Mouse (Mus musculus): Measurements from ENCODE around the gene Hsf5. TPM values are rescaled to one million over a fixed set of nuclear protein-coding genes. Genes with fewer than 3 reads are reported as not detected.

The Hsf5 gene
- polyA plus RNA-seq, 1 experiment from 2014 or later, result 0.31 TPM

DNA sequence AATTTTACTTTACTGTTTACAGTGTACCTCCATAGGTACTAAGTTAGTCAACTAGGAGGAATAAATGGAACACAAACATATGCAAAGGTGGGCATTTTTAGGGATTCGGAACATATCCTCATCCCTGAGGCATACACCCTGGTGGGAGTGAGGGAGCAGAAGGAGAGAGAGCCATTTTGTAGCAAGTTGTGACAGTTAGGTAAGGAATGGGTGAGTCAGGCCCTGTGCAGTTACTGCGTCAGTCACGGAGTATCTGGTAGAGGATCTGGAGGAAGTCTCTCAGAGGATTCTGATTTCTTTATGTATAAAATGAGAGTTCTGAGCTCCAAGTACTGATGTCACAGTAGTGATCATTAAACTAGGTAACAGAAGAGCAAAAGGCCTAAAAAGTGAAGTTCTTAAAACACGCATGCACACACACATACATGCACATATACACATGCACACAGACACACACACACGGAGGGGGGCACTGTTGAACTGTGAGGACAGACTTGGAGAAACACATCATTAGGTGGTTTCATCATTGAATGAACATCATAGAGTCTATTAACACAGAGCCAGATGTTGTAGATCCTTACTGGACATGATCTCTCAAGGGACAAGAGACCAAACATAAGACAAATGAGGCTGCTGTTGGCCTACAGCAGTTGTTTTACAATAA, 29.6 kb upstream of the Hsf5 start:
- Histone ChIP-seq H3K4me1 (ENCODE audit: control insufficient read depth, insufficient read depth, low read length) (peaks cover 8% of the 10 kb centered on the region), H3K9ac (ENCODE audit: low read length) (no peak overlapping the region), H3K4me3 (ENCODE audit: low read depth, low read length) (no peak overlapping the region), H3K27me3 (ENCODE audit: control insufficient read depth, insufficient read depth, low read length) (no peaks in the 10 kb centered on the region), H3K36me3 (ENCODE audit: control insufficient read depth, insufficient read depth, low read length) (no peaks in the 10 kb centered on the region), H3K27ac (ENCODE audit: low read depth, low read length) (no peak overlapping the region), H3K9me3 (ENCODE audit: control insufficient read depth, low read length) (no peaks in the 10 kb centered on the region), H3K4me2 (no peak overlapping the region)
- ATAC-seq (ENCODE audit: low FRiP score), result no peak
- DNase-seq (ENCODE audit: low spot score, missing footprints), result no peak
- 91% methylated on average over 5 of the region's 5 CpGs for WGBS

DNA sequence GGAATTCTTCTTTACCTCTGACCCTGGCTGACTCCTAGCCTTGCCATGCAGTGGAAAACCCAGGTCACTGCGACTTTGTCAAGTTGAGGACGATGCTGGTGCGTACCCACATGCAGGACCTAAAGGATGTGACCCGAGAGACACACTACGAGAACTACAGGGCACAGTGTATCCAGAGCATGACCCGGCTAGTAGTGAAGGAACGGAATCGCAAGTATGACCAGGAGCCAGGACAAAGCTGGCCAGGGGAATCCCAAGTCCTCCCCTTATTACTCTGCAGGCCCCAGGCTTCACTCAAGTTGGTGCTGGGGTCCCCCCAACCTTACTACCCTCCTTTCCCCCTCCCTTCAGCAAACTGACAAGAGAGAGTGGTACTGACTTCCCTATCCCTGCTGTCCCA, 27.4 kb upstream of the Hsf5 start:
- H3K27ac ChIP-seq (ENCODE audit: low read depth, low read length), result no peak overlapping the region
- H3K27me3 ChIP-seq (ENCODE audit: control insufficient read depth, insufficient read depth, low read length), result no peaks in the 10 kb centered on the region
- DNase-seq (ENCODE audit: low spot score, missing footprints) (no peak), ATAC-seq (ENCODE audit: low FRiP score) (no peak)
- no peaks in the 10 kb centered on the region for H3K36me3 ChIP-seq (ENCODE audit: control insufficient read depth, insufficient read depth, low read length)
- H3K4me1 ChIP-seq (ENCODE audit: control insufficient read depth, insufficient read depth, low read length), result peaks cover 25% of the 10 kb centered on the region
- H3K4me2 ChIP-seq, result no peak overlapping the region
- no peaks in the 10 kb centered on the region for H3K9me3 ChIP-seq (ENCODE audit: control insufficient read depth, low read length)
- no peak overlapping the region for H3K4me3 ChIP-seq (ENCODE audit: low read depth, low read length)
- 90% methylated on average over 8 of the region's 8 CpGs for WGBS
- no peak overlapping the region for H3K9ac ChIP-seq (ENCODE audit: low read length)

GRCm38 (mm10) chr11:87590841-87591525, 26.0 kb upstream of the Hsf5 start:
- peaks cover 32% of the 10 kb centered on the region for H3K4me1 ChIP-seq (ENCODE audit: control insufficient read depth, insufficient read depth, low read length)
- peak overlapping the region; percentile 88 for H3K9ac ChIP-seq (ENCODE audit: low read length)
- ATAC-seq (ENCODE audit: low FRiP score) (no peak), DNase-seq (ENCODE audit: low spot score, missing footprints) (peak; percentile 94)
- H3K4me3 ChIP-seq (ENCODE audit: low read depth, low read length), result peak overlapping the region; percentile 83
- no peaks in the 10 kb centered on the region for H3K36me3 ChIP-seq (ENCODE audit: control insufficient read depth, insufficient read depth, low read length)
- H3K9me3 ChIP-seq (ENCODE audit: control insufficient read depth, low read length), result no peaks in the 10 kb centered on the region
- peak overlapping the region; percentile 67; the same call in 1 of the 2 replicates for H3K27ac ChIP-seq (ENCODE audit: low read depth, low read length)
- H3K4me2 ChIP-seq, result peak overlapping the region; percentile 84
- 2% methylated on average over 25 of the region's 25 CpGs for WGBS
- no peaks in the 10 kb centered on the region for H3K27me3 ChIP-seq (ENCODE audit: control insufficient read depth, insufficient read depth, low read length)

DNA sequence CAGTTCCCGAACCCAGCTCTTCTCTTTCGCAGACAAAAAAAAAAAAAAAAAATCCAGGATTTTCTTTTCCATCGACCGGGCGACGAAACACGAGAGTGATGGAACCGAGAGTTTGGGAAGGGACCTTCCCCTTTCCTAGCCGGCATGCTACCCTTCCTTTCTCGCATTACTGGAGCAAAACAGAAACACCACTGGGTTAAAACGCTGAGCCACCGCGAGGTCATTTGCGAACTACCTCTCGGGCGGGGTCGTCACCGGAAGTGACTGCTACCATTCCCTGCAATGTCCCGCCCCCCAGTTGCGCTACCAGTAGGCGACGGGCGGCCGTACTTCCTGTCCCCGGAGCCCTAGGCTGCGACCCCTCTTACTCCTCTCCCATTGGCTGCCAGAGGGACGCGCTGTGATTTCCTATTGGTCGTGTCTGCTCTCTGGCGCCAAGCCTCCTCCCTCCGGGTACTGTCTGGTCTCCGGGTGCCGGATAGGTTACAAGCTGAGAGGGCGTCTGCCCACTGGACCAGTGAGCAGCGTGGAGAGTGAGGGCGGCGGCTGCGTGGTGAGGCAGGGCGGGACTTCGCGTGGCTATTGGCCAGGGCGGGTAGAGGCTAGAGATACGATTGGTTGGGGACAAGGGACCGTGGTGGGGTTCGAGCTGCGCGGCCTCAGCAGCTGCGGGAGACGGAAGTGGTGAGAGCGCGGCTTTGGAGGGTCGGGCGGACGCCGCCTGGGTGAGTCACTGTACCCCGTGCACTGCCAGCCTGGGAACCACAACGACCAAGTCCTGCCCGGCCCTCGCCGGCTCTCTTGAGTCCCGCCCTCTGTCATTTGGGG, 25.2 kb upstream of the Hsf5 start, which contains the start of gene Mtmr4:
Gene Mtmr4 (plus strand): TSS at position 637 of the 828 bp plus-strand sequence.
- Histone ChIP-seq H3K9ac (ENCODE audit: low read length) (peak within 1 kb of the TSS; percentile 88), H3K4me3 (ENCODE audit: low read depth, low read length) (peak within 1 kb of the TSS; percentile 83), H3K36me3 (ENCODE audit: control insufficient read depth, insufficient read depth, low read length) (no peaks in the 10 kb centered on the region), H3K27me3 (ENCODE audit: control insufficient read depth, insufficient read depth, low read length) (no peaks in the 10 kb centered on the region), H3K4me1 (ENCODE audit: control insufficient read depth, insufficient read depth, low read length) (peaks cover 39% of the 10 kb centered on the region), H3K27ac (ENCODE audit: low read depth, low read length) (peak within 1 kb of the TSS; percentile 83), H3K4me2 (peak within 1 kb of the TSS; percentile 84), H3K9me3 (ENCODE audit: control insufficient read depth, low read length) (no peaks in the 10 kb centered on the region)
- under 1% methylated on average over 61 of the region's 61 CpGs for WGBS
- peak; percentile 98 for ATAC-seq (ENCODE audit: low FRiP score)
- DNase-seq (ENCODE audit: low spot score, missing footprints), result peak; percentile 98

GRCm38 (mm10) chr11:87592354-87592695, 24.6 kb upstream of the Hsf5 start:
- no peaks in the 10 kb centered on the region for H3K9me3 ChIP-seq (ENCODE audit: control insufficient read depth, low read length)
- H3K27me3 ChIP-seq (ENCODE audit: control insufficient read depth, insufficient read depth, low read length), result no peaks in the 10 kb centered on the region
- DNase-seq (ENCODE audit: low spot score, missing footprints) (no peak), ATAC-seq (ENCODE audit: low FRiP score) (no peak)
- under 1% methylated on average over 15 of the region's 15 CpGs for WGBS
- H3K9ac ChIP-seq (ENCODE audit: low read length), result peak overlapping the region; percentile 84
- H3K36me3 ChIP-seq (ENCODE audit: control insufficient read depth, insufficient read depth, low read length), result peaks cover 1% of the 10 kb centered on the region; the same call in 1 of the 2 replicates
- peaks cover 42% of the 10 kb centered on the region for H3K4me1 ChIP-seq (ENCODE audit: control insufficient read depth, insufficient read depth, low read length)
- H3K27ac ChIP-seq (ENCODE audit: low read depth, low read length), result peak overlapping the region; percentile 83
- peak overlapping the region; percentile 79 for H3K4me2 ChIP-seq
- H3K4me3 ChIP-seq (ENCODE audit: low read depth, low read length), result peak overlapping the region; percentile 83

GRCm38 (mm10) chr11:87592713-87593598, 24.0 kb upstream of the Hsf5 start:
- no peaks in the 10 kb centered on the region for H3K9me3 ChIP-seq (ENCODE audit: control insufficient read depth, low read length)
- DNase-seq (ENCODE audit: low spot score, missing footprints), result no peak
- H3K27ac ChIP-seq (ENCODE audit: low read depth, low read length), result peak overlapping the region; percentile 83; the same call in 1 of the 2 replicates
- peaks cover 42% of the 10 kb centered on the region for H3K4me1 ChIP-seq (ENCODE audit: control insufficient read depth, insufficient read depth, low read length)
- peaks cover 2% of the 10 kb centered on the region; the same call in 1 of the 2 replicates for H3K36me3 ChIP-seq (ENCODE audit: control insufficient read depth, insufficient read depth, low read length)
- H3K4me2 ChIP-seq, result peak overlapping the region; percentile 79
- peak overlapping the region; percentile 83 for H3K4me3 ChIP-seq (ENCODE audit: low read depth, low read length)
- H3K27me3 ChIP-seq (ENCODE audit: control insufficient read depth, insufficient read depth, low read length), result no peaks in the 10 kb centered on the region
- 38% methylated on average over 13 of the region's 13 CpGs for WGBS
- H3K9ac ChIP-seq (ENCODE audit: low read length), result peak overlapping the region; percentile 84
- ATAC-seq (ENCODE audit: low FRiP score), result no peak

DNA sequence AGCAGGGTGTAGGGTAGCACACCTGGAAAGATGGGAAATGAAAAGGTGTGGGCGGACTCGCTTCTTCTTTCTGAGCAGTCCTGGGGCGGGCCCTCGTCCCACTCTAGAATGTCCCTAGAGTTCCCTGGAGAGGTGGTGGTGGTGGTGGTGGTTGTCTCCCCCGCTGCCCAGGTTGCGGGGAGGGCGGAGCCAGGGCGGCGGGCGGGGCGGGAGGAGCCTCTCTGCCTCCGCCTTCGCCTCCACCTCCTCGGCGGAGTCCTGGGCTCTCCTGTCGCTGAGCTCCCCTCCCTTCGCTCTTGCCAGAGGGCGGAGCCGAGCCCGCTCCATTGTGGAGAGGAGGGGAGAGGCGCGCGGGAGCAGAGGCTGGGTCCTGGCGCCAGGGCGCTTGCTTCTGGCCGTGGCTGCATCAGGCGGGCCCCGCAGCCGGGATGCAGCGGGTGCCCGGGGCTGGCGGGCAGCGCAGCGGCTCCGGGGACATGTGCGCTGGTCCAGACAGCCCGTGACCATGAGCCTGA, 21.6 kb upstream of the Hsf5 start:
- Histone ChIP-seq H3K9ac (ENCODE audit: low read length) (peak overlapping the region; percentile 94), H3K27me3 (ENCODE audit: control insufficient read depth, insufficient read depth, low read length) (no peaks in the 10 kb centered on the region), H3K4me1 (ENCODE audit: control insufficient read depth, insufficient read depth, low read length) (peaks cover 39% of the 10 kb centered on the region), H3K4me3 (ENCODE audit: low read depth, low read length) (peak overlapping the region; percentile 58), H3K9me3 (ENCODE audit: control insufficient read depth, low read length) (no peaks in the 10 kb centered on the region), H3K4me2 (peak overlapping the region; percentile 93), H3K36me3 (ENCODE audit: control insufficient read depth, insufficient read depth, low read length) (peaks cover 19% of the 10 kb centered on the region), H3K27ac (ENCODE audit: low read depth, low read length) (peak overlapping the region; percentile 55)
- ATAC-seq (ENCODE audit: low FRiP score) (peak; percentile 64), DNase-seq (ENCODE audit: low spot score, missing footprints) (peak; percentile 95)
- WGBS, result under 1% methylated on average over 33 of the region's 37 CpGs

DNA sequence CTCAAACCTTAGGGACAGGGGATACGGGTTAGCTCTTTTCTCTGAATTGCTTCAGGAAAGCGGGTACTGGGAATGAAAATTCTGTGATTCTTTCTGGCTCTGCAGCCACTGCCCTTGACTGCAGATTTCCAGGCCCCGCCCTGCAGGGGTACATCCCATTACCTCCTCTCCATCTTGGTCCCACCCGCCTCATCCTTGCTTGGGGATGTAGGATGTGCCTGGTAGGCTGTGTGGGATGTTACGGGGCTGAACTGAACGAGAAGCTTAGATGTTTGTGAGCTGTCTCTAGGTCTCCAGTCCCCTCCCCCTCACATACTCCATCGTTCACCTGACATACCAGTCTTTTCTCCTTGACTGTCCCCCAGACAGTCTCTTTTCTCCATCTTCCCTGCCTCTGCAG, 21.0 kb upstream of the Hsf5 start:
- ATAC-seq (ENCODE audit: low FRiP score), result no peak
- DNase-seq (ENCODE audit: low spot score, missing footprints), result no peak
- Histone ChIP-seq H3K27ac (ENCODE audit: low read depth, low read length) (peak overlapping the region; percentile 55), H3K9me3 (ENCODE audit: control insufficient read depth, low read length) (no peaks in the 10 kb centered on the region), H3K36me3 (ENCODE audit: control insufficient read depth, insufficient read depth, low read length) (peaks cover 25% of the 10 kb centered on the region), H3K4me2 (peak overlapping the region; percentile 93), H3K9ac (ENCODE audit: low read length) (peak overlapping the region; percentile 94), H3K4me3 (ENCODE audit: low read depth, low read length) (peak overlapping the region; percentile 58), H3K4me1 (ENCODE audit: control insufficient read depth, insufficient read depth, low read length) (peaks cover 34% of the 10 kb centered on the region), H3K27me3 (ENCODE audit: control insufficient read depth, insufficient read depth, low read length) (no peaks in the 10 kb centered on the region)
- WGBS, result 7% methylated on average over 7 of the region's 7 CpGs
